Mouse (Mus musculus) limb, embryonic 15.5 days (tissue): Measurements from ENCODE around the gene Csrnp2. TPM values are rescaled to one million over a fixed set of nuclear protein-coding genes. Genes with fewer than 3 reads are reported as not detected.

Experiments used
- ATAC-seq: fragments of 200-750 bp; cut with Nextera tagmentation; 2 replicates; pipeline ENCODE4 v1.8.0; 2017; ENCODE audit warnings: low read depth, moderate TSS enrichment; ENCODE audit not compliant: insufficient number of reproducible peaks, low FRiP score, low TSS enrichment
- H3K27ac ChIP-seq: fragments of 300-500 bp; sonication (generic); 2 replicates; pipeline ENCODE4 v1.5.1; 2015; ENCODE audit warnings: moderate library complexity, mild to moderate bottlenecking, inconsistent platforms
- H3K27me3 ChIP-seq: fragments of 300-500 bp; sonication (generic); 2 replicates; pipeline ENCODE4 v1.6.1; 2015; ENCODE audit warnings: inconsistent platforms
- H3K36me3 ChIP-seq: fragments of 300-500 bp; sonication (generic); 2 replicates; pipeline ENCODE4 v1.6.1; 2015; ENCODE audit warnings: inconsistent platforms
- H3K4me1 ChIP-seq: fragments of 300-500 bp; sonication (generic); 2 replicates; pipeline ENCODE4 v1.6.1; 2015; ENCODE audit warnings: inconsistent platforms
- H3K4me2 ChIP-seq: fragments of 300-500 bp; sonication (generic); 2 replicates; pipeline ENCODE4 v1.6.1; 2015; ENCODE audit warnings: mild to moderate bottlenecking, inconsistent platforms
- H3K4me3 ChIP-seq: fragments of 300-500 bp; sonication (generic); 2 replicates; pipeline ENCODE4 v1.5.1; 2015; ENCODE audit warnings: mild to moderate bottlenecking, inconsistent platforms
- H3K9ac ChIP-seq: fragments of 300-500 bp; sonication (generic); 2 replicates; pipeline ENCODE4 v1.6.1; 2015; ENCODE audit warnings: inconsistent platforms
- H3K9me3 ChIP-seq: fragments of 300-500 bp; sonication (generic); 2 replicates; pipeline ENCODE4 v1.6.1; 2016; ENCODE audit warnings: inconsistent platforms
- WGBS: fragments of 180-500 bp; shearing (Covaris S2); methylation state at CpG from one replicate; pipeline ENCODE4 v1.1.7; 2015; 5-methylcytosine and 5-hydroxymethylcytosine counted together
- polyA plus RNA-seq: library from polyadenylated mRNA; unstranded; fragments of >200 nt; fragmentation: Nextera tagmentation; extraction: Ambion mirVana; gene quantifications from 2 replicates; pipeline ENCODE4 v1.2.1, GENCODE M21; 2015

Csrnp2 gene
- polyA plus RNA-seq, 1 experiment from 2014 or later, result 15.9 TPM

GRCm38 (mm10) chr15:100456356-100456991, 38.8 kb downstream of the Csrnp2 start:
- H3K27ac ChIP-seq, result no peak overlapping the region
- no peak overlapping the region for H3K4me2 ChIP-seq
- 73% methylated on average over 7 of the region's 7 CpGs for WGBS
- no peak overlapping the region for H3K4me3 ChIP-seq
- no peaks in the 10 kb centered on the region for H3K9me3 ChIP-seq
- 0 out of 2 replicates have a peak, but pooled peaks cover 7% of the 10 kb centered on the region for H3K27me3 ChIP-seq
- ATAC-seq, result no peak
- no peaks in the 10 kb centered on the region for H3K36me3 ChIP-seq
- no peak overlapping the region for H3K9ac ChIP-seq
- peaks cover 6% of the 10 kb centered on the region; the same call in 1 of the 2 replicates for H3K4me1 ChIP-seq

- ATAC-seq, result no peak
- 81% methylated on average over 11 of the region's 11 CpGs for WGBS
- H3K4me2 ChIP-seq, result no peak overlapping the region
Measured at GRCm38 (mm10) chr15:100452486-100452885, 42.8 kb downstream of the Csrnp2 start.

GRCm38 (mm10) chr15:100451245-100451644, 44.0 kb downstream of the Csrnp2 start:
- H3K4me2 ChIP-seq, result no peak overlapping the region; the same call in 1 of the 2 replicates
- H3K27ac ChIP-seq, result peak overlapping the region; percentile 62; the same call in 1 of the 2 replicates
- no peak for ATAC-seq

More at GRCm38 (mm10) chr15:100452486-100452885, 42.8 kb downstream of the Csrnp2 start:
- H3K36me3 ChIP-seq, result no peaks in the 10 kb centered on the region
- H3K4me3 ChIP-seq, result no peak overlapping the region
- peaks cover 14% of the 10 kb centered on the region; the same call in 1 of the 2 replicates for H3K4me1 ChIP-seq
- H3K27ac ChIP-seq, result no peak overlapping the region
- no peak overlapping the region for H3K9ac ChIP-seq
- no peaks in the 10 kb centered on the region for H3K27me3 ChIP-seq
- H3K9me3 ChIP-seq, result no peaks in the 10 kb centered on the region

GRCm38 (mm10) chr15:100449495-100449894, 45.8 kb downstream of the Csrnp2 start:
- H3K4me3 ChIP-seq, result no peak overlapping the region
- H3K4me1 ChIP-seq, result peaks cover 10% of the 10 kb centered on the region; the same call in 1 of the 2 replicates
- 87% methylated on average over 3 of the region's 3 CpGs for WGBS
- H3K36me3 ChIP-seq, result no peaks in the 10 kb centered on the region
- no peaks in the 10 kb centered on the region for H3K9me3 ChIP-seq
- no peak overlapping the region for H3K4me2 ChIP-seq
- no peak for ATAC-seq
- H3K9ac ChIP-seq, result no peak overlapping the region
- no peaks in the 10 kb centered on the region for H3K27me3 ChIP-seq
- H3K27ac ChIP-seq, result no peak overlapping the region

More at GRCm38 (mm10) chr15:100451245-100451644, 44.0 kb downstream of the Csrnp2 start:
- WGBS, result 35% methylated on average over 16 of the region's 16 CpGs
- Histone ChIP-seq H3K27me3 (no peaks in the 10 kb centered on the region), H3K9ac (no peak overlapping the region), H3K4me1 (peaks cover 10% of the 10 kb centered on the region; the same call in 1 of the 2 replicates), H3K36me3 (no peaks in the 10 kb centered on the region), H3K9me3 (no peaks in the 10 kb centered on the region), H3K4me3 (no peak overlapping the region)

GRCm38 (mm10) chr15:100448572-100448971, 46.7 kb downstream of the Csrnp2 start:
- WGBS, result 72% methylated on average over 4 of the region's 4 CpGs
- Histone ChIP-seq H3K9ac (no peak overlapping the region), H3K4me1 (peaks cover 17% of the 10 kb centered on the region), H3K36me3 (no peaks in the 10 kb centered on the region), H3K9me3 (no peaks in the 10 kb centered on the region), H3K4me3 (no peak overlapping the region), H3K27me3 (no peaks in the 10 kb centered on the region), H3K4me2 (no peak overlapping the region), H3K27ac (no peak overlapping the region)
- no peak for ATAC-seq

GRCm38 (mm10) chr15:100446887-100447286, 48.4 kb downstream of the Csrnp2 start:
- H3K27me3 ChIP-seq, result no peaks in the 10 kb centered on the region
- no peaks in the 10 kb centered on the region for H3K9me3 ChIP-seq
- 67% methylated on average over 2 of the region's 2 CpGs for WGBS
- no peak overlapping the region for H3K4me3 ChIP-seq
- peaks cover 20% of the 10 kb centered on the region for H3K4me1 ChIP-seq
- H3K9ac ChIP-seq, result no peak overlapping the region
- no peaks in the 10 kb centered on the region for H3K36me3 ChIP-seq
- no peak overlapping the region for H3K27ac ChIP-seq
- ATAC-seq, result no peak
- H3K4me2 ChIP-seq, result no peak overlapping the region

- H3K27ac ChIP-seq, result peak overlapping the region; percentile 88
- no peaks in the 10 kb centered on the region for H3K9me3 ChIP-seq
- ATAC-seq, result peak; percentile 88
- 3% methylated on average over 27 of the region's 31 CpGs for WGBS
- no peaks in the 10 kb centered on the region for H3K36me3 ChIP-seq
- H3K27me3 ChIP-seq, result no peaks in the 10 kb centered on the region
- H3K4me3 ChIP-seq, result peak overlapping the region; percentile 43
- peak overlapping the region; percentile 37; the same call in 1 of the 2 replicates for H3K9ac ChIP-seq
- H3K4me1 ChIP-seq, result peaks cover 9% of the 10 kb centered on the region
- H3K4me2 ChIP-seq, result peak overlapping the region; percentile 64
Measured at GRCm38 (mm10) chr15:100443126-100443922, 52.0 kb downstream of the Csrnp2 start.

- no peak for ATAC-seq
- no peak overlapping the region for H3K4me2 ChIP-seq
- H3K9ac ChIP-seq, result no peak overlapping the region
- H3K27ac ChIP-seq, result no peak overlapping the region
- no peaks in the 10 kb centered on the region for H3K36me3 ChIP-seq
- no peaks in the 10 kb centered on the region for H3K9me3 ChIP-seq
- H3K4me3 ChIP-seq, result no peak overlapping the region
- H3K27me3 ChIP-seq, result no peaks in the 10 kb centered on the region
- H3K4me1 ChIP-seq, result no peaks in the 10 kb centered on the region
- 70% methylated on average over 10 of the region's 10 CpGs for WGBS
Measured at GRCm38 (mm10) chr15:100436518-100436917, 58.8 kb downstream of the Csrnp2 start.

- Histone ChIP-seq H3K4me1 (no peaks in the 10 kb centered on the region), H3K4me3 (no peak overlapping the region), H3K27me3 (no peaks in the 10 kb centered on the region), H3K9ac (no peak overlapping the region), H3K36me3 (no peaks in the 10 kb centered on the region), H3K27ac (no peak overlapping the region), H3K9me3 (no peaks in the 10 kb centered on the region), H3K4me2 (no peak overlapping the region)
- ATAC-seq, result no peak
- 72% methylated on average over 4 of the region's 4 CpGs for WGBS
Measured at GRCm38 (mm10) chr15:100436112-100436511, 59.2 kb downstream of the Csrnp2 start.

GRCm38 (mm10) chr15:100433234-100433633, 62.1 kb downstream of the Csrnp2 start:
- WGBS, result 71% methylated on average over 4 of the region's 4 CpGs
- Histone ChIP-seq H3K4me3 (no peak overlapping the region), H3K9ac (no peak overlapping the region), H3K36me3 (no peaks in the 10 kb centered on the region), H3K4me2 (no peak overlapping the region), H3K27ac (no peak overlapping the region), H3K9me3 (no peaks in the 10 kb centered on the region), H3K4me1 (peaks cover 4% of the 10 kb centered on the region), H3K27me3 (no peaks in the 10 kb centered on the region)
- no peak for ATAC-seq

GRCm38 (mm10) chr15:100429959-100430565, 65.2 kb downstream of the Csrnp2 start:
- 73% methylated on average over 11 of the region's 11 CpGs for WGBS
- no peak overlapping the region for H3K4me2 ChIP-seq
- no peak for ATAC-seq

More at GRCm38 (mm10) chr15:100429959-100430565, 65.2 kb downstream of the Csrnp2 start:
- H3K4me3 ChIP-seq, result no peak overlapping the region
- H3K9me3 ChIP-seq, result no peaks in the 10 kb centered on the region
- H3K27ac ChIP-seq, result no peak overlapping the region
- H3K36me3 ChIP-seq, result no peaks in the 10 kb centered on the region
- H3K27me3 ChIP-seq, result peaks cover 4% of the 10 kb centered on the region; the same call in 1 of the 2 replicates
- peaks cover 6% of the 10 kb centered on the region for H3K4me1 ChIP-seq
- H3K9ac ChIP-seq, result no peak overlapping the region
